Mouse (Mus musculus) brain, embryonic 14.5 days (tissue): ENCODE data around the gene Dcpp2.

ENCODE experiments used
- CTCF ChIP-seq: fragments of 200-500 bp; IDR thresholded peaks from 2 replicates; pipeline ENCODE4 v1.5.1; 2012; ENCODE audit warnings: inconsistent platforms, mild to moderate bottlenecking, moderate library complexity, borderline replicate concordance; ENCODE audit not compliant: insufficient read depth, insufficient read length; ENCODE audit errors: extremely low read depth
- POLR2A ChIP-seq: fragments of 200-500 bp; IDR thresholded peaks from 2 replicates; pipeline ENCODE4 v1.6.1; 2012; ENCODE audit warnings: mild to moderate bottlenecking, inconsistent platforms, borderline replicate concordance; ENCODE audit not compliant: poor library complexity, insufficient read depth, insufficient read length, severe bottlenecking; ENCODE audit errors: extremely low read depth

DNA sequence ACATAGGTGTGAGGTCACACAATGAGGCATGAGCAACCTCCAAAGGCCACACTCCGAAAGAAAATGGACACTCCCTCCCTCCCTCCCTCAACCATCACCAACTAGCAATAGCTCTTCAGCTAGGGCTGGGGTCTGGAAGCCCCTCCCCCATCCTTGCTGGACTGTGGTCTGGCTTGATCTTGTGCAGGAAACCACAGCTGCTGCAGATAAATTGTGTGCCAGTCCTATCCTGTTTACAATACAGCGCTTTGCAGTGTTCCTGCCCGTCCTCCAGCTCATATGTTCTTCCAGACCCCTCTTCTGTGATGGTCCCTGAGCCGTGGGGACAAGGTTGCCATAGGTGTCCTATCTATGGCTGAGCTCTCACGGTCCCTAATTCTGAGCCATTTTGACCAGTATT is 50.5 kb downstream of the Dcpp2 start:
- no peak for TF ChIP-seq CTCF
- no peak for TF ChIP-seq POLR2A
